Mouse (Mus musculus) hindbrain, postnatal 0 days (tissue): ENCODE measurements at regions not wholly inside any gene's neighbourhood (a gene's known extent, or its start where the extent isn't known, plus 50 kb on each side); places are given as distances from the start of the nearest gene placed in this dataset.
A peak's percentile ranks its signal among the peaks of the same experiment; 100 is the strongest.

Source experiments
- ATAC-seq: fragments of 200-750 bp; cut with Nextera tagmentation; 2 replicates; pipeline ENCODE4 v1.8.0; 2017; ENCODE audit warnings: mild to moderate bottlenecking, moderate TSS enrichment, moderate library complexity
- DNase-seq: peaks from one replicate; pipeline ENCODE4 v3.0.0-alpha.2; 2015; ENCODE audit warnings: low spot score
- H3K27ac ChIP-seq: fragments of 300-500 bp; sonication (generic); 2 replicates; pipeline ENCODE4 v1.5.1; 2014; ENCODE audit warnings: mild to moderate bottlenecking
- H3K27me3 ChIP-seq: fragments of 300-500 bp; sonication (generic); 2 replicates; pipeline ENCODE4 v1.6.1; 2014; ENCODE audit warnings: low read length, mixed read lengths; ENCODE audit not compliant: insufficient read depth
- H3K36me3 ChIP-seq: fragments of 300-500 bp; sonication (generic); 2 replicates; pipeline ENCODE4 v1.6.1; 2014; ENCODE audit warnings: low read length, mixed read lengths; ENCODE audit not compliant: insufficient read depth
- H3K4me1 ChIP-seq: fragments of 300-500 bp; sonication (generic); 2 replicates; pipeline ENCODE4 v1.6.1; 2014; ENCODE audit warnings: antibody characterized with exemption, low read length, mixed read lengths; ENCODE audit not compliant: insufficient read depth
- H3K4me2 ChIP-seq: fragments of 300-500 bp; sonication (generic); 2 replicates; pipeline ENCODE4 v1.6.1; 2014; ENCODE audit warnings: low read depth, mild to moderate bottlenecking, low read length, moderate library complexity, mixed read lengths
- H3K4me3 ChIP-seq: fragments of 300-500 bp; sonication (generic); 2 replicates; pipeline ENCODE4 v1.5.1; 2014; ENCODE audit warnings: low read length
- H3K9ac ChIP-seq: fragments of 300-500 bp; sonication (generic); replicated peaks from 2 replicates; pipeline ENCODE4 v1.6.1; 2014; ENCODE audit warnings: mild to moderate bottlenecking, low read length, moderate library complexity, mixed read lengths
- H3K9me3 ChIP-seq: fragments of 300-500 bp; sonication (generic); 2 replicates; pipeline ENCODE4 v1.6.1; 2016; ENCODE audit warnings: low read length, mixed read lengths
- CTCF ChIP-seq: IDR thresholded peaks from 2 replicates; pipeline ENCODE4 v1.5.1; 2016; ENCODE audit warnings: antibody characterized with exemption, control low read depth, low read depth
- WGBS: fragments of 180-500 bp; shearing (Covaris S2); extraction: QIAGEN DNeasy Blood & Tissue Kit; methylation state at CpG from one replicate; pipeline ENCODE4 v1.1.7; 2014; 5-methylcytosine and 5-hydroxymethylcytosine counted together

- 30% methylated on average over 1 of the region's 1 CpGs for WGBS
- ATAC-seq, result no peak
- TF ChIP-seq CTCF, result no peak
These were observed 148.8 kb downstream of the Ccser2 start for GRCm38 (mm10) chr14:36819826-36820225.

GRCm38 (mm10) chr14:36802418-36802817, 166.2 kb downstream of the Ccser2 start:
- no peak overlapping the region for H3K4me3 ChIP-seq
- H3K36me3 ChIP-seq, result no peaks in the 10 kb centered on the region
- WGBS, result 90% methylated on average over 2 of the region's 3 CpGs
- ATAC-seq (no peak), DNase-seq (no peak)
- H3K9me3 ChIP-seq, result no peaks in the 10 kb centered on the region
- no peak overlapping the region for H3K27ac ChIP-seq
- H3K4me1 ChIP-seq, result no peaks in the 10 kb centered on the region
- no peak for TF ChIP-seq CTCF
- H3K27me3 ChIP-seq, result no peaks in the 10 kb centered on the region
- no peak overlapping the region for H3K4me2 ChIP-seq
- H3K9ac ChIP-seq, result no peak overlapping the region

More at GRCm38 (mm10) chr14:36819826-36820225, 148.8 kb downstream of the Ccser2 start:
- no peak overlapping the region for H3K4me3 ChIP-seq
- H3K4me1 ChIP-seq, result no peaks in the 10 kb centered on the region
- no peak overlapping the region for H3K4me2 ChIP-seq
- no peak overlapping the region for H3K27ac ChIP-seq
- no peaks in the 10 kb centered on the region for H3K9me3 ChIP-seq
- DNase-seq, result peak; percentile 15
- no peaks in the 10 kb centered on the region for H3K27me3 ChIP-seq
- H3K36me3 ChIP-seq, result no peaks in the 10 kb centered on the region
- no peak overlapping the region for H3K9ac ChIP-seq

GRCm38 (mm10) chr14:36799820-36800219, 168.8 kb downstream of the Ccser2 start:
- DNase-seq (no peak), ATAC-seq (no peak)
- Histone ChIP-seq H3K4me2 (no peak overlapping the region), H3K4me1 (no peaks in the 10 kb centered on the region), H3K36me3 (no peaks in the 10 kb centered on the region), H3K27me3 (no peaks in the 10 kb centered on the region), H3K9ac (no peak overlapping the region), H3K4me3 (no peak overlapping the region), H3K9me3 (no peaks in the 10 kb centered on the region), H3K27ac (no peak overlapping the region)
- no peak for TF ChIP-seq CTCF
- WGBS, result 76% methylated on average over 1 of the region's 1 CpGs

- Histone ChIP-seq H3K36me3 (no peaks in the 10 kb centered on the region), H3K27ac (no peak overlapping the region), H3K4me1 (no peaks in the 10 kb centered on the region), H3K27me3 (no peaks in the 10 kb centered on the region), H3K4me3 (no peak overlapping the region), H3K9ac (no peak overlapping the region), H3K4me2 (no peak overlapping the region), H3K9me3 (no peaks in the 10 kb centered on the region)
- DNase-seq (no peak), ATAC-seq (no peak)
- no peak for TF ChIP-seq CTCF
- 89% methylated on average over 2 of the region's 2 CpGs for WGBS
These were observed 186.7 kb downstream of the Ccser2 start for GRCm38 (mm10) chr14:36781882-36782281.

GRCm38 (mm10) chr14:36778956-36779355, 189.6 kb downstream of the Ccser2 start:
- Histone ChIP-seq H3K4me3 (no peak overlapping the region), H3K4me2 (no peak overlapping the region), H3K27ac (no peak overlapping the region), H3K9ac (no peak overlapping the region), H3K9me3 (no peaks in the 10 kb centered on the region), H3K36me3 (no peaks in the 10 kb centered on the region), H3K27me3 (no peaks in the 10 kb centered on the region), H3K4me1 (no peaks in the 10 kb centered on the region)
- peak; percentile 84 for DNase-seq
- peak; percentile 88 for TF ChIP-seq CTCF
- peak; percentile 91 for ATAC-seq
- WGBS, result 55% methylated on average over 1 of the region's 1 CpGs

GRCm38 (mm10) chr14:36774349-36774748, 194.2 kb downstream of the Ccser2 start:
- ATAC-seq (no peak), DNase-seq (peak; percentile 35)
- no peaks in the 10 kb centered on the region for H3K9me3 ChIP-seq
- H3K4me3 ChIP-seq, result no peak overlapping the region
- 52% methylated on average over 3 of the region's 3 CpGs for WGBS
- TF ChIP-seq CTCF, result no peak
- H3K4me1 ChIP-seq, result no peaks in the 10 kb centered on the region
- no peaks in the 10 kb centered on the region for H3K27me3 ChIP-seq
- no peak overlapping the region for H3K4me2 ChIP-seq
- H3K9ac ChIP-seq, result no peak overlapping the region
- H3K36me3 ChIP-seq, result no peaks in the 10 kb centered on the region
- H3K27ac ChIP-seq, result no peak overlapping the region

- H3K9ac ChIP-seq, result no peak overlapping the region
- no peak for TF ChIP-seq CTCF
- no peaks in the 10 kb centered on the region for H3K9me3 ChIP-seq
- 77% methylated on average over 4 of the region's 4 CpGs for WGBS
- ATAC-seq (no peak), DNase-seq (no peak)
- H3K36me3 ChIP-seq, result no peaks in the 10 kb centered on the region
- no peak overlapping the region for H3K27ac ChIP-seq
- H3K4me1 ChIP-seq, result no peaks in the 10 kb centered on the region
- H3K4me3 ChIP-seq, result no peak overlapping the region
- H3K27me3 ChIP-seq, result no peaks in the 10 kb centered on the region
- no peak overlapping the region for H3K4me2 ChIP-seq
These were observed 204.2 kb downstream of the Ccser2 start for GRCm38 (mm10) chr14:36764377-36764776.
